Mouse (Mus musculus) stomach, embryonic 16.5 days (tissue): ENCODE measurements around the gene Spin2-ps6. TPM values are rescaled to one million over a fixed set of nuclear protein-coding genes. Genes with fewer than 3 reads are reported as not detected.
"Not testable (repeated sequence)": the region's sequence is repeated elsewhere in the genome, so short reads cannot be mapped to it uniquely, and the experiment has no call there.

Experiments
- ATAC-seq: fragments of 200-750 bp; cut with Nextera tagmentation; 2 replicates; pipeline ENCODE4 v1.8.0; 2017; ENCODE audit warnings: moderate number of reproducible peaks, moderate TSS enrichment; ENCODE audit not compliant: insufficient read depth, low FRiP score
- H3K27ac ChIP-seq: fragments of 300-500 bp; sonication (generic); 2 replicates; pipeline ENCODE4 v1.5.1; 2014; ENCODE audit warnings: low read length
- H3K27me3 ChIP-seq: fragments of 300-500 bp; sonication (generic); 2 replicates; pipeline ENCODE4 v1.6.1; 2014; ENCODE audit warnings: low read length, control low read depth, mixed read lengths; ENCODE audit not compliant: control insufficient read depth, insufficient read depth
- H3K36me3 ChIP-seq: fragments of 300-500 bp; sonication (generic); 2 replicates; pipeline ENCODE4 v1.6.1; 2014; ENCODE audit warnings: low read length; ENCODE audit not compliant: control insufficient read depth, insufficient read depth
- H3K4me1 ChIP-seq: fragments of 300-500 bp; sonication (generic); 2 replicates; pipeline ENCODE4 v1.6.1; 2014; ENCODE audit warnings: low read length, control low read depth, mixed read lengths; ENCODE audit not compliant: control insufficient read depth, insufficient read depth
- H3K4me2 ChIP-seq: fragments of 300-500 bp; sonication (generic); 2 replicates; pipeline ENCODE4 v1.6.1; 2014; ENCODE audit warnings: low read depth, low read length, mixed read lengths
- H3K4me3 ChIP-seq: fragments of 300-500 bp; sonication (generic); replicated peaks from 2 replicates; pipeline ENCODE4 v1.5.1; 2014; ENCODE audit warnings: mild to moderate bottlenecking, low read length
- H3K9ac ChIP-seq: fragments of 300-500 bp; sonication (generic); 2 replicates; pipeline ENCODE4 v1.6.1; 2014; ENCODE audit warnings: low read length
- H3K9me3 ChIP-seq: fragments of 300-500 bp; sonication (generic); replicated peaks from 2 replicates; pipeline ENCODE4 v1.6.1; 2016; ENCODE audit warnings: low read length, control low read depth; ENCODE audit not compliant: control insufficient read depth
- WGBS: fragments of 180-500 bp; shearing (Covaris S2); extraction: QIAGEN DNeasy Blood & Tissue Kit; methylation state at CpG from one replicate; pipeline ENCODE4 v1.1.7; 2014; 5-methylcytosine and 5-hydroxymethylcytosine counted together
- polyA plus RNA-seq: library from polyadenylated mRNA; unstranded; fragments of >200 nt; fragmentation: Nextera tagmentation; extraction: Ambion mirVana; gene quantifications from 2 replicates; pipeline ENCODE4 v1.2.1, GENCODE M21; 2015

Gene Spin2-ps6
- polyA plus RNA-seq = not detected in 2 replicates

GRCm38 (mm10) chrX:33234569-33234968, at the start of gene Spin2-ps6:
TSS of gene Spin2-ps6 (plus strand) at chrX:33234869.
- not testable (repeated sequence) for H3K9ac ChIP-seq, ATAC-seq, H3K9me3 ChIP-seq, H3K4me2 ChIP-seq, H3K27me3 ChIP-seq, H3K4me1 ChIP-seq, H3K4me3 ChIP-seq, H3K27ac ChIP-seq, H3K36me3 ChIP-seq
- WGBS = 88% methylated on average over 1 of the region's 3 CpGs

Other genes with a start within 250 kb of the Spin2-ps6 start
- not detected in 2 replicates for gene Btbd35f12, start 78.5 kb downstream of the Spin2-ps6 start, polyA plus RNA-seq